Mouse (Mus musculus) thymus, postnatal 10 days (tissue): ENCODE measurements around the gene Klf11.

Experiments used
- DNase-seq, 2 experiments: peaks; one replicate each; pipeline ENCODE4 v3.0.0; 2021; ENCODE audit warnings: low spot score in 2 of 2

The Klf11 gene

GRCm38 (mm10) chr12:24703013-24703412 lies 51.9 kb downstream of the Klf11 start:
- no peak for DNase-seq

GRCm38 (mm10) chr12:24705502-24706263 lies 54.6 kb downstream of the Klf11 start:
- DNase-seq: no peak

- DNase-seq: peak; percentile 59 to 70
Observed at GRCm38 (mm10) chr12:24706764-24707479, 55.8 kb downstream of the Klf11 start.

- DNase-seq: no peak
Observed at GRCm38 (mm10) chr12:24707480-24707802, 56.4 kb downstream of the Klf11 start.

- peak; percentile 93 to 98 for DNase-seq
Observed at GRCm38 (mm10) chr12:24707954-24708823, 57.1 kb downstream of the Klf11 start, which contains the start of gene Rrm2. Rrm2 (plus strand) TSS chr12:24708241.

GRCm38 (mm10) chr12:24708824-24709218 lies 57.7 kb downstream of the Klf11 start:
- DNase-seq: peak in 1 of 2 experiments; percentile 20

GRCm38 (mm10) chr12:24709409-24709808 lies 58.3 kb downstream of the Klf11 start:
- peak in 1 of 2 experiments; percentile 25 for DNase-seq

GRCm38 (mm10) chr12:24709831-24710508 lies 58.9 kb downstream of the Klf11 start:
- DNase-seq: peak; percentile 27 to 68

GRCm38 (mm10) chr12:24710672-24711071 lies 59.6 kb downstream of the Klf11 start:
- DNase-seq: no peak
